Mouse (Mus musculus) adrenal gland, adult 2 months (tissue): ENCODE measurements around the gene Asb11. TPM values are rescaled to one million over a fixed set of nuclear protein-coding genes. Genes with fewer than 3 reads are reported as not detected.
A peak's percentile ranks its signal among the peaks of the same experiment; 100 is the strongest.

ENCODE experiments used
- DNase-seq: peaks from one replicate; pipeline ENCODE4 v3.0.0; 2021
- long read RNA-seq: library from polyadenylated mRNA; stranded (forward); transcript quantifications from one replicate; pipeline ENCODE4 v2.0.0, GENCODE M21; 2021
- polyA plus RNA-seq: library from polyadenylated mRNA; depleted of rRNA; stranded (reverse); fragments of >200 nt; gene quantifications from 2 replicates; pipeline ENCODE4 v1.2.3, GENCODE M21; 2012; rRNA removed
- total RNA-seq, 2 experiments: library from RNA; stranded (reverse); gene quantifications; 2 replicates each; pipeline ENCODE4 v1.2.3; 2021

The Asb11 gene
- total RNA-seq (under 1 TPM in 1 of 2 experiments, not detected in 1; 0.20 TPM), polyA plus RNA-seq (0.08 and 0.13 TPM in 2 replicates)
- long read RNA-seq = 0 reads

DNA sequence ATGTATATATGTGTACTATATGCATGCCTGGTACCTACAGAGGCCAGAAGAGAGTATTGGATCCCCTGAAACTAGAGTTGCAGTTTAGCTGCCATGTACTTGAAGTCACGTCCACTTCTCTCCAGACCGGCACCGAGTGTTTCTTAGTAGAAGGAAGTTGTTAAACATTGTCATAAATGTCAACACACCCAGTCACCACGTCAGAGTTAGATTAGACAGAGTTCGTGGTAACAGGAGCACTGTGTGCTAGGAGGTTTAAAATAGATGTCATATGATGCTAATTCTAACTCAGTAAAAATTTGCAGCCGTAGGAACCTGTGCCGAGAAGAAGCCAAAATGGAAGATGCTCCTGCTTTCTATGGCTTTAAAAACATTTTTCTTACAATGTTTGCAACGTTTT is at the start of gene Asb11:
Asb11 (plus strand) TSS at position 286 of the 400 bp plus-strand sequence.
- DNase-seq = no peak

DNA sequence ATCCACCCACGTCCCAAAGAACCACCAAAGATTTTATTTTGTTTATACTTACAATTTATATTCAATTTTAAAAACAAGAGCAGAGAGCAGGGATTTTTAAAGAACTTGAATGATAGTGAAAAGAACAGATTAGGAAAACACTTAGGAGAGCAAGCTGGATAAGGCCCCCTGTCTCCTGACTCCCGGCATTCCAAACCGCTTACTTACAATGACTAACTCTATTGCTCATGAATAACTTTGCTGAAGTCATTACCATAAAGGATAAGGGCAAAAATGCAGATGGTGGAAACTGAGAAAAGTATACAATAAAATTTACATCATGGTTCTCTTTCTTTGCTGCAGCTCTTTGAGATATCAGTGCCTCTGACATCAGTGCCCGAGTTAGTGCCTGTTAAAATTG is 42.7 kb upstream of the Asb11 start:
- DNase-seq = no peak

DNA sequence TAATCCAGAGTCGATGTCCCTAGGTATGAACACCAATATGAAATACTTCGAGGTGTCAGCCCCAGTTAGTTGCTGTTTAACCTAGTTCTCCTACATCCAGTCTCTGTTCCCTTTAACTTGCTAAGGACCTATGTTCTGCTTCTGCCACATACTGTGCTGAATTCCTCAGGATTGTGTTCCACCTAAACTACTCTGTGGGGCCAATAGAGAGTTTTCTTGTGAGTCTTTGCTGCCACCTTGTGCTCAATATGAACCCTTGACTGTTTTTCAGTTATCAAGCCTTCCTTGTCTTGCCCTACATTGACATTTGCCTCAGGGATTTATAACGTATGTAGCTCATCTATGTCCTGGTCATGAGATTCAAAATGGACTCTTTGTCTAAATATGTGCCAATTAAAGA is 38.3 kb upstream of the Asb11 start:
- no peak for DNase-seq

DNA sequence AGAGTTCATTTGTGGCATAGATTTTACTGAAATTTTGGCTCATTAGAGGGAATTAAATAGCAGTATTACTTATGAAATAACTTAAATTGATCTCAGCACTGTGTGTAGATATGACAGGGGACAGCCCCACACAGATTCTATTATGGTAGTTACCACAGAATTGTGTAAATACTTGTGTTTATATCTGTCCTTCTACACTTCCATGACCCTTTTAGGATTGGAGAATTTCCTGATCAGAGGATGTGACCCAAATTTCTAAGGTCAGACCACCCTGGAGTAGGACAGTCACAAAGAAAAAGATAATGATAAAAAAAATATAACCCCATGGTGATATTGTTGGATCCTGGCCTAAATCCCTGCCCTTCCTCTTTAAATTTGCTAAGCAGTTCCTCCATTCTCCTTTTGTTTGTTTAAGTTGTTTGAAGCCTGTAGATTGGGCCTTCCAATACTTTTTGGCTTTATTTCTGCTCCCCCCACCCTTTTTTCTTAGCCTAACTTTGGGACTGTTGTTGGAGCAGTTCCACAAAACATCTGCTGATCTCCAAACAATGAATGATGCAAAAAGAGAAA is 31.6 kb upstream of the Asb11 start:
- DNase-seq = no peak

DNA sequence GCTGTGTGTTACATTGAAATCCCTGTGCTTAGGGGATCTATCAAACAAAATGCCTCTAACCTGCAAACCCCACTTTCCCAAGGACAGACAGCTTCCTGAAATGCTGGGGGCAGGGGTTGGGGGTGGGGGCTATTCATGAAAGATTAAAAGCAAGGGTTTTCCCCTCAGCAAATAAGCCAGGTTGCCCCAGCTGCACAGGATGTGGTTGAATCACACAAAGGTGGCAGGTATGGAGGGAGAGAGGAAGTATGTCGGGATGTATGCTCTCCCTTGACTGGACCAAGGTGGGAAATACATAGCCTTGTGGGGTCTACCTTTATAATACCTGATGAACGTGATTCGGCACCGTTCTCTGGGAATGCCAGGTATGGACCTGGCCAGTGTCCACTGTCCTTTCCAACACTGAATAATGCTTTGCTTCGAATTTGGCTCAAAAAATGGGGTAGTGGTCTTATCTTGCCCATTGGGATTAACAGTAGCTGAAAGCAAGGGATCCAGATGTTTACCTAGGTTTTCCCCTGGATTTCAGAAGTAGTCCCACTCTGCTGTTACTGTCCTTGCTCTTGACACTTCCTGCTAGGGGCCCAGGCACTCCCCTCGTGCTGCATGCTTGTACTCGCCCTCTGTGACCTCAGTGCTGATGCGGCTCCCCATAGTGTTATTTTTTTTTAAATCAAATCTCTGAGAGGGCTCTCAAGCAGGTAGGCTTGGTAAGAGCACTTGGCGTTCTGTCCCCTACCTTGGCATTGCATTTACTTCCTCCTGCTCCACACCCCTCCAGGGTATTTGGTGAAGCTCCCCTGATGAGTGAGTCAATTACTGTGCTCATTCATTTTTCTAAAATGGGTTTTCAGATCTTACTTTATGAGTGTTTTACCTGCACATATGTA is 30.4 kb upstream of the Asb11 start:
- DNase-seq = no peak

DNA sequence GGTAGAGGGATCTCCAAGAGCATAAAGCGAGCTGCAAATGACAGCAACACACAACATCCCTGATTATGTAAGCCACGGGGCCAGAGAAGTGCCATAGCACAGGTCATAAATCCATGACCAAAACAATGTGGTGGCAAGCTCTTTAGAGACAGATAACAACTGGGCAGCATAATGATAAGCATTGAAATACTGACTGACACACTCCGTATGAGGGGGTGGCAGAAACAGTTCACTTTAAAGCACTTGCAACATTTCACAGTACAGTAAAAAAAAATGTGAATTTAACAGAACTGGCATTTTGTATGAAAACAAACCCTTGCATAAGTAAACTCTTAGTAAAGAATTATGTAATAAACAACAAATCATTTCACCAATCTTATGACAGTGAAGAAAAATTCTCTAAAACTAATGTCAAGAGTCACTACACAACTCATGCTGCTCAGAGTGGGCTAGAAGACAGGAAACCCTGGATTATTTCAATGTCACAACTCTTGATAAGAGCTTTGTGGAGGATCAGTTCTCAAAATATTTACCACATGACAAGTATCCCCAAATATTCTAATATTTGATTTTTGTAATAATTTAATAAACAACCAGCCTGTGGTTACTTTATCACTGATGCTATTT is 28.4 kb upstream of the Asb11 start:
- DNase-seq = no peak

DNA sequence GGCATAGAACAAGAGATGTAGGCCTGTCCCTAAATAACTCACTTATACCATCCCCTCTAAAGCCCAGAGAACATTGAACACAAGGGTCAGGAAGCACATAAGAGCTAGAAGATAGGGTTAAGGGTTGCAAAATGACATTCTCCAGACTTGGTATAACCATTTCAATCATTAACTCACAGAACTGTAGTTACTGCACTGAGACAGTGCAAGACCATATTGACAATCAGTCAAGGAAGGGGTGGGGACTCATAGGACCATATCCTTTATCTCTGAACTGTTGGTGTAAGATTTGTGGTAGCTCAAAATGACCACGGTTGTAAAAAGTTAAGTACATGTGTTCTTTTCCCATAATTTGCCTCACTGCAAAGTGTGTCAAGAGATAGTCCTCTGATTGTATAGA is 26.2 kb upstream of the Asb11 start:
- DNase-seq = no peak

DNA sequence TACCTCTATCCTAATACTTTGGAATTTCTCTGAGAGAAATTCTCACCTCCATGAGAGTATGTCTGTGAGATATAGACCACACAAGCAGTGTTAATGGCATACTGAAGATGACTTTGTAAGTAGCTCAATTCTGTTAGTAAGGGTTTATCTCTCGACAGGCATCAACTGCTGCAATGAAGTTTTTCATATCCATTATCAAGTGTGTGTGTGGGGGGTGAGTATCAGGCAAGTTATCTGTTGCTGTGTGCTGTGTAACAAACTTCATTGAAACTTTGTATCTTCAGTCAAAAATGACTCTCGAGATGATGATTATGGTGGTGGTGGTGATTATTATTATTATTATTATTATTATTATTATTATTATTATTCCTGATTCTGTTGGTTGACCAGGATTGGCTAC is 20.0 kb upstream of the Asb11 start:
- DNase-seq = no peak

DNA sequence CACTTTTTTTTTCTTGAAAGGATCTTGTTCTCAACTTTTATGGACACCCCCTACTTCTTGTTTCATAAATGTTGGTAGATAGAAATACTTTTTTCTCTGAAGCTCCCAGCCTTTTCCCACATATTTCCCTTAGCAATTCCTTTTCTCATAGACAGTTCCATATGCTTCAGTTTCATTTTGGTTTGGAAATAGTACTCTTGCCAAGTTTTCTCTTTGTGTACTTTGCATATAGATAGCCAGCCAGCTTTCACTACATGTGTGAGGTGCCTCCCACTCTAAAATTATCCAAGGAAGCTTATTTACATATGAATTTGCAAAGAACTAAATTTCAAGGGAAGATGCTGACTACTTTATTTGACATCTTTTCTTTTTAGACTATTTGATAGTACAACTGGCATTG is 18.8 kb upstream of the Asb11 start:
- DNase-seq = no peak

DNA sequence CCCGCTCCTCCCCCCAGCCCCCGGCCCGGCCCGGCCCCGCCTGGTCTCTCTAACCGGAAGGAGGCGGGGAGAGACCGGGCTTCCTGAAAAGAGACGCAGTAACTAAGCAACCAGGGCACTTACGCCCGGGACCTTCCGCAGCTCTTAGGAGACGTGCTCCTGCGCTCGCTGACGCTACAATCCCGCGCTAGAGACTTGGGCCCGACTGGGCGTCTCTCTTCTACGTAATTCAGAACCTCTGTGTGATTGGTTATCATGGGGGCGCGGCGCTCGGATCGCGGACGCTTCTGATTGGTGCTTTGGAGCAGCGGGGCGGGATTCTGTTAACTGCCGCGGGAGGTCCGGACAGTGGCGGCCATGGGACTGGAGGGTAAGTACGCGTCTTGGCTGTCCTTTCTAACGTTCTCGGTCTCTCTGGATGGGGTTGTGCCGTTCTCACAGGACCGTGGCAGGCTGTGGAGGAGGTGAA is 17.3 kb upstream of the Asb11 start, which contains the start of gene Piga:
Piga (plus strand) TSS at position 317 of the 469 bp plus-strand sequence.
- peak; percentile 94 for DNase-seq

DNA sequence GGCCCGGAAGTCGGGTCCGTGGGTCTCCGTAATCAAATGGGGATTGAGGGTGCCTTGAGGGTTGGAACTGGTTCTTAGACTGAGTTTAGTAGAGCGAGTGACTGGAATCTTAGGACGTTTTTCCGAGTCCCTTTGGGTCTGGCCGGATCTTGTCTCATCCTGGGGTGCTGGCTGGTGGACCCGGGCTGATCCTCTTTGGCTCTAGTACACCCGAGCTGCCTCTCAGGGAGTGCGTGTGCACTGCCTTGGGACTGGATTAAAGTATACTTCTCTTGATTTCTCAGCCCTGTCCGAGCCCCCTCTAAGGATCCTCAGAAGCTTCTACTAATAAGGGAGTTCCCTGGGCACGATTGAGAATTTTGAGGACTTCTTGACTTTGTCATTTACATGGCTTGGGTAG is 16.8 kb upstream of the Asb11 start:
- DNase-seq = no peak

DNA sequence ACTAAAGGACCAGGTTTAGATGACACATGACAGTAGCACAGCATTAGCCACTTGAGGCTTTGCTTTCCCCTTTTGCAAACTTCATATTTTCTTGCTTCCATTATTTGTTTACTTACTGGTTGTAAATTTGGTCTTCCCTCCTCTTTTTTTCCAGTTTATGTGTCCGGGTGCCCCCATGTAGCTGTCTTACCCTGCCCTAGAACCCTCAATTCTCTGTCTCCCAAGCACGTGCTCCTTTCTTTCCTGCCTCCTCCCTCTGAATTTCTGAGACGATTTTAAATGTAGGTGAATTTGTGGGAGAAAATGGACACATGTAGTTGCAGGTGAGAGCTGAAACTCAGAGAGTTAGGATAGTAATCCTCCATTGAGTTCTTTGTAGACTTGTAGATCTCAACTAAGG is 16.3 kb upstream of the Asb11 start:
- DNase-seq = no peak

- DNase-seq = no peak
These were observed 12.0 kb upstream of the Asb11 start for GRCm38 (mm10) chrX:164424821-164425220.

GRCm38 (mm10) chrX:164427295-164427694 is 9.5 kb upstream of the Asb11 start:
- DNase-seq = no peak

DNA sequence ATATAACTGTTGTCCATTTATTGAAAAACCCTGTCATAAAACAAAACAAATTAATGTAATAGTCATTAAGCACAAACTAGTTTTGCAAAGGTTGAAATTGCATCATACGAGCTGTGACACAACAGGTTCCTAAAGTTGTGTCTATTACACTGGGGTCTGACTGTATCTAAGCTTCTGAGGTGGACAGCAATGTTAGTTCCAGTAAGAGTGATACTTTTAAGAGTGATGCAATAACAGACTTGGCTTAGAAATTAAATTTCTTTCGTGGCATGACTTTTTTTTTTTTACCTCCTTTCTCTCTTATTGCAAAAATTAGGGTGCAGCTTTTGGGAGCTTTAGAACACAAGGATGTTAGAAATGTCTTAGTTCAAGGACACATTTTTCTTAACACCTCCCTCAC is 8.6 kb upstream of the Asb11 start:
- DNase-seq = no peak

DNA sequence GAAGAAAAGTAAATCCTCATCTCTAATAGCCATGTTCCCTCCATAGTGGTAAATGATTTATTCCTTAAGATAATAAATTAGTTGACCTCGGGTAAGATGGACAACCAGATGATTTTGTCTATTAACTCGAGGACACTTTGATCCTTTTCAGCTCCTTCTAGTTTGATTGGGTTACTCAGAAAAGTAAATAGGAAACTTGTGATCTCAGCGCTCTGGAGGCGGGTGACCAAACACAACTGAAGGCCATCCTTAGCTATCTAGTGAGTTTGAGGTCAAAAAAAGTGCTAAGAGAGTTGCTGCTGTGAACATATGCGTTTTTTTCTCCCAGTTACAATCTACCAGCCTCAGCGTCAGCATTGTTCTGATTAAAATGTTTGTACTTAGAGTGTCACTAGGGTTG is 6.2 kb upstream of the Asb11 start:
- no peak for DNase-seq

DNA sequence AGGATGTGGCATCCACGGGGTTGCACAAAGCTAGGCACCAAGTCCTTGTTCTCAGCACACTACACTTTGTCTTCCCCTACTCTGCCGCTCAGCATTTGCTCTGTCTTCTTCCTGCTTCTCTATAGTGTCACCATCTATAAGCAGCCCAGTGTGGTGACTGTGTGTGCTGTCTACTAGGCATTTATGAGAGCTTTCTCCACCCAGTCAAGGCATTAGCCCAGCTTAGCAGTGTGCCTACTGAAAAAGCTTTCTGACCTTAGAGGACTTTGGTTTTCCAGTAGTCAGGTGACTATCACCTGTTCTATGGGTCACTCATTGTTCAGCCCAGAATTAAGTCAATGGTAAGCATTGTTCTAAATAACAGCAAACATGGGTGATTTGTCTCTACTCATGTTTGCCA is 5.7 kb upstream of the Asb11 start:
- DNase-seq = no peak

- peak; percentile 40 for DNase-seq
These were observed 5.3 kb upstream of the Asb11 start for GRCm38 (mm10) chrX:164431541-164431940.

GRCm38 (mm10) chrX:164432682-164433081 is 4.1 kb upstream of the Asb11 start:
- no peak for DNase-seq

DNA sequence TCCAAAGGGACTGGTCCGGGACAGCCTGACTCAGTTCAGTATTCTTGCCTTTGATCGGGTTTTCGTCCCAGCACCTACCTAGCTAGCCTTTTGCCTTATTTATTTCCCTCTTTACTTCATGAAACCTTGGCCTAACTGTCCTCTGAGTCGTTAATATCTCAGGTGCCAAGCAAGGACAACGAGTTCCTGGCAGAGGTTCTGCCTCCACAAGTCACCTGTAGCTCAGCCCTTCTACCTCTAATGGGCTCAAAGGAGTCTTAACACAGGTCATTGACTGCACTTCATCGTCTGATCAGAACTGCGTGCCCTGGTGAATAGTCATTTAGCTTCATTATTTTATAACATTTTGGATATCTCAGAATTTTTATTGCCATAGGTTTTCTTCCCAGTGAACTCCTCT is 2.7 kb downstream of the Asb11 start:
- no peak for DNase-seq

- DNase-seq = peak; percentile 37
These were observed 3.3 kb downstream of the Asb11 start for GRCm38 (mm10) chrX:164440140-164440539.

GRCm38 (mm10) chrX:164440703-164441102 is 3.9 kb downstream of the Asb11 start:
- DNase-seq = no peak

DNA sequence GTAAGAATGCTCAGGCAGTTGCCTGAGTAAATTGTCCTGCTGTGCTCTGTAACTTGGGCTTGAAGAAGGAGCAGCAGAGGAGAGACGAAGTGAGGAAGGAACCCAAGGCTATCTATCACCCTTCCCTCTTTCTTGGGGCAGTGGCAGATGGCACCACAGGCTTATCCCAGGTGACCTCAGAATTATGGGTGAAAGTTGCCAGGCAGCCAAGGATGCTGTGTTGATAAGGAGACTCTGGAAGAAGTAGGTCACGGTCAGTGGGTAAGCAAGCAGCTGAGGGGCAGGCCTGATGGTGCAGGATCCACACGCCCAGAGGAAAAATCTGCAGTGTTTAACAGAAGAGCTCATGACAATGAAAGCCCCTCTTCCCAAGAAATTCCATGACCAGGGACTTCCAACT is 4.5 kb downstream of the Asb11 start:
- DNase-seq = peak; percentile 60
